In genomic region chr4:101388246-101388645, GRCm38 (mm10) we compare ENCODE assay signal across 18 mouse cellular contexts.
"Had no signal": no experiment of that assay in that cellular context is flagged by ENCODE, and none has a peak within 500 bp of the region (broad histone marks: within the 10 kb centered on the region; RNA-seq: fewer than 3 reads in every experiment).

No protein-coding gene starts in this region.

- H3K9ac ChIP-seq: lung, embryonic 14.5 days; midbrain, embryonic 12.5 days; neural tube, embryonic 13.5 days; neural tube, embryonic 15.5 days had no signal

- H3K4me1 ChIP-seq: midbrain, embryonic 10.5 days; midbrain, embryonic 12.5 days; neural tube, embryonic 13.5 days; neural tube, embryonic 15.5 days had no signal

- H3K9me3 ChIP-seq: midbrain, embryonic 10.5 days; midbrain, embryonic 12.5 days; neural tube, embryonic 13.5 days; neural tube, embryonic 15.5 days had no signal

- DNase-seq: lung, embryonic 14.5 days; lung, postnatal 10 days; lung, postnatal 4 days; midbrain, embryonic 14.5 days; retina, postnatal 1 day; right cerebral cortex, adult 18-20 months; right cerebral cortex, postnatal 25 days; right cerebral cortex, postnatal 4 days; spleen, adult 18-20 months; thymus, adult 18-20 months; thymus, postnatal 14 days; thymus, postnatal 36 days had no signal

- H3K36me3 ChIP-seq: midbrain, embryonic 10.5 days; midbrain, embryonic 12.5 days; neural tube, embryonic 13.5 days; neural tube, embryonic 15.5 days had no signal

- H3K27me3 ChIP-seq: midbrain, embryonic 12.5 days; neural tube, embryonic 13.5 days; neural tube, embryonic 15.5 days had no signal

- H3K27ac ChIP-seq: midbrain, embryonic 10.5 days; midbrain, embryonic 12.5 days; neural tube, embryonic 13.5 days; neural tube, embryonic 15.5 days had no signal

- H3K4me3 ChIP-seq: midbrain, embryonic 10.5 days; midbrain, embryonic 12.5 days; myocyte; neural tube, embryonic 13.5 days; neural tube, embryonic 15.5 days had no signal

- H3K4me2 ChIP-seq: lung, embryonic 14.5 days; midbrain, embryonic 12.5 days; neural tube, embryonic 13.5 days; neural tube, embryonic 15.5 days had no signal

- ATAC-seq: midbrain, embryonic 16.5 days had no signal
